Mouse (Mus musculus): ENCODE measurements around the gene Rab12.

- no peak for TF ChIP-seq CTCF (IDR thresholded peaks at IDR 0.05; ENCODE audit: extremely low read depth, insufficient read depth, low read length)
- TF ChIP-seq POLR2A (IDR thresholded peaks at IDR 0.05; ENCODE audit: extremely low read depth, insufficient read depth, low read length), result no peak
Observed at GRCm38 (mm10) chr17:66510221-66510683, 9.3 kb downstream of the Rab12 start.

Measured in cortical plate, adult 2 months (tissue).